Mouse (Mus musculus) bone marrow macrophage, adult 2 months (primary cell): ENCODE results near the gene Nmrk1. TPM values are rescaled to one million over a fixed set of nuclear protein-coding genes. Genes with fewer than 3 reads are reported as not detected.
A peak's percentile ranks its signal among the peaks of the same experiment; 100 is the strongest.

Experiments
- H3K27ac ChIP-seq: 2 replicates; pipeline ENCODE4 v1.5.1; 2012; ENCODE audit warnings: low read depth, low read length; ENCODE audit not compliant: insufficient read depth
- H3K4me1 ChIP-seq: 2 replicates; pipeline ENCODE4 v1.6.1; 2012; ENCODE audit warnings: low read length; ENCODE audit not compliant: control insufficient read depth, insufficient read depth
- H3K4me3 ChIP-seq: 2 replicates; pipeline ENCODE4 v1.5.1; 2012; ENCODE audit warnings: mild to moderate bottlenecking, low read length, moderate library complexity; ENCODE audit not compliant: insufficient read depth
- CTCF ChIP-seq: IDR thresholded peaks from 2 replicates; pipeline ENCODE4 v1.5.1; 2012; ENCODE audit warnings: low read depth, mild to moderate bottlenecking, low read length, moderate library complexity
- POLR2A ChIP-seq: IDR thresholded peaks from 2 replicates; pipeline ENCODE4 v1.6.1; 2012; ENCODE audit warnings: mild to moderate bottlenecking, low read depth, low read length, borderline replicate concordance
- polyA plus RNA-seq: library from polyadenylated mRNA; stranded (reverse); fragments of >200 nt; gene quantifications from 2 replicates; pipeline ENCODE4 v1.2.4, GENCODE M21; 2012; ENCODE audit not compliant: missing spikeins, insufficient read depth, insufficient read length

The Nmrk1 gene
- polyA plus RNA-seq, 1 experiment = 12.7 TPM

GRCm38 (mm10) chr19:18661683-18662082 is 29.9 kb downstream of the Nmrk1 start:
- Histone ChIP-seq H3K27ac (no peak overlapping the region), H3K4me3 (no peak overlapping the region), H3K4me1 (peaks cover 7% of the 10 kb centered on the region; the same call in 1 of the 2 replicates)
- TF ChIP-seq POLR2A = no peak
- TF ChIP-seq CTCF = no peak

GRCm38 (mm10) chr19:18663904-18664303 is 32.2 kb downstream of the Nmrk1 start:
- H3K4me1 ChIP-seq = peaks cover 7% of the 10 kb centered on the region; the same call in 1 of the 2 replicates
- no peak for TF ChIP-seq POLR2A
- no peak for TF ChIP-seq CTCF
- no peak overlapping the region for H3K4me3 ChIP-seq
- H3K27ac ChIP-seq = peak overlapping the region; percentile 18

- H3K4me1 ChIP-seq = peaks cover 10% of the 10 kb centered on the region
- no peak for TF ChIP-seq POLR2A
- no peak for TF ChIP-seq CTCF
- H3K4me3 ChIP-seq = no peak overlapping the region
- no peak overlapping the region for H3K27ac ChIP-seq
Measured at GRCm38 (mm10) chr19:18666966-18667365, 35.2 kb downstream of the Nmrk1 start.

- TF ChIP-seq POLR2A (no peak), CTCF (no peak)
- Histone ChIP-seq H3K27ac (no peak overlapping the region), H3K4me1 (peaks cover 21% of the 10 kb centered on the region), H3K4me3 (no peak overlapping the region)
Measured at GRCm38 (mm10) chr19:18669551-18669950, 37.8 kb downstream of the Nmrk1 start.

- peak within 1 kb of the TSS; percentile 58 for H3K27ac ChIP-seq
- H3K4me3 ChIP-seq = peak within 1 kb of the TSS; percentile 72
- TF ChIP-seq POLR2A = no peak
- no peak for TF ChIP-seq CTCF
- H3K4me1 ChIP-seq = peaks cover 21% of the 10 kb centered on the region
Measured at GRCm38 (mm10) chr19:18670608-18671007, 38.9 kb downstream of the Nmrk1 start, which contains the start of gene Carnmt1. Gene Carnmt1 (plus strand): TSS chr19:18670764.

- TF ChIP-seq POLR2A = no peak
- no peak for TF ChIP-seq CTCF
- Histone ChIP-seq H3K4me1 (peaks cover 21% of the 10 kb centered on the region), H3K4me3 (peak overlapping the region; percentile 72), H3K27ac (peak overlapping the region; percentile 58)
Measured at GRCm38 (mm10) chr19:18671056-18671741, 39.4 kb downstream of the Nmrk1 start.

- peaks cover 21% of the 10 kb centered on the region for H3K4me1 ChIP-seq
- H3K4me3 ChIP-seq = no peak overlapping the region
- no peak overlapping the region for H3K27ac ChIP-seq
- TF ChIP-seq CTCF = no peak
- TF ChIP-seq POLR2A = no peak
Measured at GRCm38 (mm10) chr19:18672498-18672897, 40.7 kb downstream of the Nmrk1 start.

GRCm38 (mm10) chr19:18673116-18673515 is 41.4 kb downstream of the Nmrk1 start:
- H3K4me3 ChIP-seq = no peak overlapping the region
- H3K27ac ChIP-seq = no peak overlapping the region
- TF ChIP-seq POLR2A (no peak), CTCF (no peak)
- peaks cover 21% of the 10 kb centered on the region for H3K4me1 ChIP-seq

GRCm38 (mm10) chr19:18682142-18682541 is 50.4 kb downstream of the Nmrk1 start:
- H3K4me1 ChIP-seq = no peaks in the 10 kb centered on the region
- TF ChIP-seq CTCF (no peak), POLR2A (no peak)
- H3K4me3 ChIP-seq = no peak overlapping the region
- no peak overlapping the region for H3K27ac ChIP-seq

- Histone ChIP-seq H3K4me3 (no peak overlapping the region), H3K4me1 (no peaks in the 10 kb centered on the region), H3K27ac (no peak overlapping the region)
- TF ChIP-seq POLR2A (no peak), CTCF (no peak)
Measured at GRCm38 (mm10) chr19:18687556-18687955, 55.8 kb downstream of the Nmrk1 start.
